Mouse (Mus musculus) G1E (cell line): ENCODE data around the gene Bglap2. TPM values are rescaled to one million over a fixed set of nuclear protein-coding genes. Genes with fewer than 3 reads are reported as not detected.
"Not testable (repeated sequence)": the region's sequence is repeated elsewhere in the genome, so short reads cannot be mapped to it uniquely, and the experiment has no call there.

Source experiments
- ATAC-seq: 2 replicates; pipeline ENCODE4 v1.8.0; 2016; ENCODE audit warnings: mild to moderate bottlenecking; ENCODE audit not compliant: insufficient number of reproducible peaks, poor library complexity, low FRiP score, severe bottlenecking; ENCODE audit errors: extremely low read depth
- DNase-seq: peaks from one replicate; pipeline ENCODE4 v3.0.0; 2012; ENCODE audit warnings: low spot score
- H3K27me3 ChIP-seq: 2 replicates; pipeline ENCODE4 v1.6.1; 2012; ENCODE audit warnings: mild to moderate bottlenecking, low read length, inconsistent platforms; ENCODE audit not compliant: insufficient read depth
- H3K36me3 ChIP-seq: replicated peaks from 2 replicates; pipeline ENCODE3; 2012; ENCODE audit warnings: mild to moderate bottlenecking, inconsistent platforms
- H3K4me1 ChIP-seq: 2 replicates; pipeline ENCODE4 v1.6.1; 2012; ENCODE audit warnings: low read depth, low read length, inconsistent platforms, mixed read lengths; ENCODE audit not compliant: insufficient read depth
- H3K4me3 ChIP-seq: 2 replicates; pipeline ENCODE4 v1.5.1; 2012; ENCODE audit warnings: low read depth, mild to moderate bottlenecking, inconsistent platforms, low read length, moderate library complexity, mixed read lengths
- H3K9me3 ChIP-seq: replicated peaks from 2 replicates; pipeline ENCODE4 v1.6.1; 2012; ENCODE audit warnings: inconsistent platforms
- CTCF ChIP-seq: IDR thresholded peaks from 2 replicates; pipeline ENCODE4 v1.5.1; 2012; ENCODE audit warnings: low read depth, low read length, inconsistent platforms, mixed read lengths
- GATA1 ChIP-seq: IDR thresholded peaks from 2 replicates; pipeline ENCODE4 v1.6.1; 2012; ENCODE audit warnings: borderline replicate concordance, low read length, inconsistent platforms, mixed read lengths
- GATA2 ChIP-seq: IDR thresholded peaks from 2 replicates; pipeline ENCODE4 v1.6.1; 2012; ENCODE audit warnings: low read depth, low read length, inconsistent platforms, borderline replicate concordance
- POLR2AphosphoS5 ChIP-seq: IDR thresholded peaks from 2 replicates; pipeline ENCODE4 v1.6.1; 2012; ENCODE audit warnings: low read depth, low read length, inconsistent platforms; ENCODE audit not compliant: insufficient replicate concordance
- TAL1 ChIP-seq: conservative IDR thresholded peaks from 2 replicates; pipeline ENCODE4 v1.6.1; 2012; ENCODE audit warnings: low read depth, low read length, inconsistent platforms, mixed read lengths
- polyA plus RNA-seq: library from polyadenylated mRNA; stranded (reverse); fragments of >175 nt; gene quantifications from 2 replicates; pipeline ENCODE4 v1.2.3, GENCODE M21; 2012
- total RNA-seq, 2 experiments: library from RNA; stranded (forward) in 1 of 2; stranded (reverse) in 1 of 2; fragments of 200-1000 nt in 1 of 2; fragments of >200 nt in 1 of 2; fragmentation: Nextera tagmentation in 1 of 2; gene quantifications; 2 replicates each; pipeline ENCODE4 v1.2.3; 2014 to 2017

Gene Bglap2
- total and polyA plus RNA-seq, 3 experiments: not detected

DNA sequence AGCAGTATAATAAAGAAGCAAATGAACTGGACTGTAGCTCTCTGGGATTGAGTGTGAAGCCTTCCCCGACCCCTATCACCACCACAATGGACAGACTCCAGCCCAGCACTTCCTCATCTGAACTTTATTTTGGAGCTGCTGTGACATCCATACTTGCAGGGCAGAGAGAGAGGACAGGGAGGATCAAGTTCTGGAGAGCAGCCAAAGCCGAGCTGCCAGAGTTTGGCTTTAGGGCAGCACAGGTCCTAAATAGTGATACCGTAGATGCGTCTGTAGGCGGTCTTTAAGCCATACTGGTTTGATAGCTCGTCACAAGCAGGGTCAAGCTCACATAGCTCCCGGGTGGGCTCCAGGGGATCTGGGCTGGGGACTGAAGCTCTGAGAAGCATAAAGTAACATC, 10.0 kb downstream of the Bglap2 start:
- Histone ChIP-seq H3K4me1 (peaks cover 16% of the 10 kb centered on the region), H3K9me3 (peaks cover 28% of the 10 kb centered on the region), H3K27me3 (peaks cover 27% of the 10 kb centered on the region)
- ATAC-seq, DNase-seq, H3K4me3 ChIP-seq, H3K36me3 ChIP-seq: not testable (repeated sequence)

GRCm38 (mm10) chr3:88367517-88367916, 11.0 kb downstream of the Bglap2 start:
- not testable (repeated sequence) for H3K4me3 ChIP-seq, DNase-seq, ATAC-seq
- Histone ChIP-seq H3K27me3 (peaks cover 24% of the 10 kb centered on the region), H3K9me3 (peaks cover 28% of the 10 kb centered on the region), H3K4me1 (peaks cover 23% of the 10 kb centered on the region), H3K36me3 (peaks cover 16% of the 10 kb centered on the region)

DNA sequence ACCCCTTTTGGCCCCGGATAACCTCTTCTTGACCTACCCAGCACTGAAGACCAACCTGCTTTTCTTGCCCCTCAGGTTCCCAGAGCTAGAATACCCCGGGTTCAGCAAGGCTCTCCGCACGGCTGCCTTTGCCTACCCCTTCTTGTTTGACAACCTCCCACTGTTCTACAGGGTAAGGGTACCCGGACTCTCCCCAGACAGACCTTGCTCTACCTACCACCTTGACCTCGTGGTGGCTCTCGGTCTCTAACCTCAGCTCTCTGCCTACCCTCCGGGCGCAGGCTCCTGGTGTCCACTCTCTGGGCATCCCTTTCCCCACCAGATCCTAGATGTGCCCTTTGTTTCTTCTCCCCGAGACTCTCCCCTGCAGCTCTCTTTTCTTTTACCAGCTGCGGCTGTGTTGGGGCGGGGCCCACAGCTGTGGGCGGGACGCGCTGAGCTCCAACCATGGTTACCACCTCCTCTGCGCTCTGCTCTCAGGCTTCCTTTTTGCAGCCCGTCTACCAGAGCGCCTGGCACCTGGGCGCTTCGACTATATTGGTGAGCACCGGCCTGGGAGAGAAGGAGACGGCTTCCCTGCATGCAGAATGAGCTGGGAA, 11.6 kb downstream of the Bglap2 start:
- H3K4me3 ChIP-seq, DNase-seq: not testable (repeated sequence)
- Histone ChIP-seq H3K36me3 (peaks cover 22% of the 10 kb centered on the region), H3K9me3 (peaks cover 27% of the 10 kb centered on the region), H3K4me1 (peaks cover 27% of the 10 kb centered on the region), H3K27me3 (peaks cover 24% of the 10 kb centered on the region)
- ATAC-seq: peak; percentile 28; the same call in 1 of the 2 replicates

- Histone ChIP-seq H3K9me3 (peaks cover 18% of the 10 kb centered on the region), H3K27me3 (peaks cover 20% of the 10 kb centered on the region), H3K4me1 (peaks cover 32% of the 10 kb centered on the region), H3K4me3 (no peak overlapping the region), H3K36me3 (peaks cover 33% of the 10 kb centered on the region)
- TF ChIP-seq TAL1 (no peak), GATA1 (no peak)
- DNase-seq (no peak), ATAC-seq (no peak)
These were observed 12.7 kb downstream of the Bglap2 start for GRCm38 (mm10) chr3:88365705-88366361.

- DNase-seq: no peak
- H3K4me1 ChIP-seq: peaks cover 38% of the 10 kb centered on the region
- peaks cover 13% of the 10 kb centered on the region for H3K27me3 ChIP-seq
- no peak for TF ChIP-seq TAL1
- no peak for TF ChIP-seq POLR2AphosphoS5
- TF ChIP-seq GATA1: no peak
- no peak for TF ChIP-seq CTCF
- no peak for TF ChIP-seq GATA2
- peaks cover 48% of the 10 kb centered on the region for H3K36me3 ChIP-seq
- no peak for ATAC-seq
- H3K4me3 ChIP-seq: no peak within 1 kb of the TSS
- peaks cover 6% of the 10 kb centered on the region for H3K9me3 ChIP-seq
These were observed 14.2 kb downstream of the Bglap2 start, which contains the start of gene Paqr6 for GRCm38 (mm10) chr3:88364337-88364736. Gene Paqr6, plus strand, starts transcription at chr3:88364584.

DNA sequence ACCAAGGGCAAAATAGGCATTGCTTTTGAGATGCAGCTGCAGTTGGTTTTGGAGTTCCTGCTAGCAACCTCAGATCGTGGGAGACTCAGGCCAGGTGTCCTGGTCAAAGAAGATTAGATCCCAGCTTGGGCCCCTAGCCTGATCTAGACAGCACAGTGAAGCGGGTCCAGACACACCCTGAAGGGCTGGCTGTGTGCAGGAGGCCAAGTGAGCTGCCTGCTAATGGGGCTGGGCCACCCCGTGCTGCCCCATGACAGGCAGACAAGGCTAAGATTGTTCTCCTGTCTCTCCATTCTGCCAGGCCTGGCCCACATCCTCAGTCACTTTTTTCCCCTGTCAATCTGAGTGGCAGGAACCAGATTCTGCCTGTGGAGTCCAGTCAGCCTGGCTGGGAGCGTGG, 14.8 kb downstream of the Bglap2 start:
- H3K4me1 ChIP-seq: peaks cover 41% of the 10 kb centered on the region
- peaks cover under 1% of the 10 kb centered on the region; the same call in 1 of the 2 replicates for H3K9me3 ChIP-seq
- no peak for TF ChIP-seq TAL1
- TF ChIP-seq POLR2AphosphoS5: no peak
- no peak for TF ChIP-seq GATA1
- TF ChIP-seq GATA2: no peak
- TF ChIP-seq CTCF: no peak
- DNase-seq (no peak), ATAC-seq (no peak)
- H3K27me3 ChIP-seq: peaks cover 11% of the 10 kb centered on the region; the same call in 1 of the 2 replicates
- H3K36me3 ChIP-seq: peaks cover 54% of the 10 kb centered on the region
- no peak overlapping the region for H3K4me3 ChIP-seq

GRCm38 (mm10) chr3:88361612-88362313, 16.7 kb downstream of the Bglap2 start:
- Histone ChIP-seq H3K27me3 (peaks cover 7% of the 10 kb centered on the region; the same call in 1 of the 2 replicates), H3K4me1 (peaks cover 41% of the 10 kb centered on the region), H3K9me3 (no peaks in the 10 kb centered on the region), H3K36me3 (peaks cover 73% of the 10 kb centered on the region), H3K4me3 (no peak overlapping the region)
- TF ChIP-seq POLR2AphosphoS5: no peak
- ATAC-seq: no peak
- DNase-seq: no peak
